Mouse (Mus musculus) hindbrain, embryonic 16.5 days (tissue): ENCODE measurements around the gene Serinc2. TPM values are rescaled to one million over a fixed set of nuclear protein-coding genes. Genes with fewer than 3 reads are reported as not detected.
"Not testable (repeated sequence)": the region's sequence is repeated elsewhere in the genome, so short reads cannot be mapped to it uniquely, and the experiment has no call there.

Source experiments
- ATAC-seq: fragments of 200-750 bp; cut with Nextera tagmentation; 2 replicates; pipeline ENCODE4 v1.8.0; 2017; ENCODE audit warnings: moderate TSS enrichment, moderate library complexity
- H3K27ac ChIP-seq: fragments of 300-500 bp; sonication (generic); 2 replicates; pipeline ENCODE4 v1.5.1; 2014; ENCODE audit warnings: low read depth, mild to moderate bottlenecking, control low read depth, low read length, moderate library complexity
- H3K27me3 ChIP-seq: fragments of 300-500 bp; sonication (generic); replicated peaks from 2 replicates; pipeline ENCODE4 v1.6.1; 2014; ENCODE audit warnings: low read length; ENCODE audit not compliant: control insufficient read depth, insufficient read depth
- H3K36me3 ChIP-seq: fragments of 300-500 bp; sonication (generic); 2 replicates; pipeline ENCODE4 v1.6.1; 2014; ENCODE audit warnings: mild to moderate bottlenecking, low read length, moderate library complexity, mixed read lengths; ENCODE audit not compliant: control insufficient read depth, insufficient read depth
- H3K4me1 ChIP-seq: fragments of 300-500 bp; sonication (generic); 2 replicates; pipeline ENCODE4 v1.6.1; 2014; ENCODE audit warnings: low read depth, low read length; ENCODE audit not compliant: control insufficient read depth, insufficient read depth
- H3K4me2 ChIP-seq: fragments of 300-500 bp; sonication (generic); 2 replicates; pipeline ENCODE4 v1.6.1; 2014; ENCODE audit warnings: mild to moderate bottlenecking, low read length, control low read depth, moderate library complexity
- H3K4me3 ChIP-seq: fragments of 300-500 bp; sonication (generic); 2 replicates; pipeline ENCODE4 v1.5.1; 2014; ENCODE audit warnings: mild to moderate bottlenecking, low read length, control low read depth, moderate library complexity
- H3K9ac ChIP-seq: fragments of 300-500 bp; sonication (generic); 2 replicates; pipeline ENCODE4 v1.6.1; 2014; ENCODE audit warnings: low read depth, mild to moderate bottlenecking, control low read depth, low read length, moderate library complexity
- H3K9me3 ChIP-seq: fragments of 300-500 bp; sonication (generic); 2 replicates; pipeline ENCODE4 v1.6.1; 2014; ENCODE audit warnings: mild to moderate bottlenecking, low read length, moderate library complexity; ENCODE audit not compliant: control insufficient read depth
- WGBS: fragments of 180-500 bp; shearing (Covaris S2); extraction: QIAGEN DNeasy Blood & Tissue Kit; methylation state at CpG from one replicate; pipeline ENCODE4 v1.1.7; 2014; 5-methylcytosine and 5-hydroxymethylcytosine counted together
- polyA plus RNA-seq: library from polyadenylated mRNA; unstranded; fragments of >200 nt; fragmentation: Nextera tagmentation; extraction: Ambion mirVana; gene quantifications from 2 replicates; pipeline ENCODE4 v1.2.1, GENCODE M21; 2015

Serinc2 gene
- polyA plus RNA-seq, 1 experiment from 2014 or later, result 31.9 TPM

- no peak overlapping the region for H3K27ac ChIP-seq
- 46% methylated on average over 3 of the region's 3 CpGs for WGBS
- H3K9me3 ChIP-seq, result no peaks in the 10 kb centered on the region
- no peaks in the 10 kb centered on the region for H3K4me1 ChIP-seq
- peaks cover 9% of the 10 kb centered on the region; the same call in 1 of the 2 replicates for H3K36me3 ChIP-seq
- no peak overlapping the region for H3K9ac ChIP-seq
- H3K27me3 ChIP-seq, result no peaks in the 10 kb centered on the region
- no peak overlapping the region for H3K4me2 ChIP-seq
- H3K4me3 ChIP-seq, result no peak overlapping the region
- ATAC-seq, result no peak
Measured at GRCm38 (mm10) chr4:130251763-130252162, 27.2 kb downstream of the Serinc2 start.

DNA sequence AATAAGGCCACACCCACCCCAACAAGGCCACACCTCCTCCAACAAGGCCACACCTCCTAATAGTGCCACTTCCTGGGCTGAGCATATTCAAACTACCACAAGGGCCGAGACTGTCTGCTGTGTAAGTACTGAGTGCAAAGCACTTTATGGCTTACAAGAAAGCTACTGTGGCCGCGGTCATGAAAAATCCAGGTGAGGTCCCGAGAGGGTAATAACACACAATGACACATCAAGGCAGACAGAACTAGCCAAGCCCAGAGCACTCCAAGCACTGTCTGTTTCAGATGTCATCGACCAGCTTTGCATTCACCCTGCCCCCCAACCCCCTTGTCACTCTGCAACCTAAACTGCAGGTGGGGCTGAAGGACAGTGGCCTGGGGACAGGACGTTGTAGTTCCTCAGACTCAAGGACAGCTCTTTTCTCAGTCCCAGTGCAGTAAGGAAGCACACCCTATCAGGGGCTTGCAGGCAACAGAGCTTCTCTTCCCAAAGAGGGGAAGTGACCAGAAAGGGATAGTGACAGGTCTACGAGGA is 27.8 kb downstream of the Serinc2 start:
- H3K4me3 ChIP-seq, result no peak overlapping the region
- H3K4me1 ChIP-seq, result no peaks in the 10 kb centered on the region
- ATAC-seq, result no peak
- 60% methylated on average over 7 of the region's 7 CpGs for WGBS
- no peaks in the 10 kb centered on the region for H3K9me3 ChIP-seq
- H3K36me3 ChIP-seq, result peaks cover 9% of the 10 kb centered on the region; the same call in 1 of the 2 replicates
- no peaks in the 10 kb centered on the region for H3K27me3 ChIP-seq
- no peak overlapping the region for H3K9ac ChIP-seq
- H3K27ac ChIP-seq, result no peak overlapping the region
- no peak overlapping the region for H3K4me2 ChIP-seq

- Histone ChIP-seq H3K9me3 (no peaks in the 10 kb centered on the region), H3K36me3 (no peaks in the 10 kb centered on the region), H3K4me2 (no peak overlapping the region), H3K27me3 (no peaks in the 10 kb centered on the region), H3K4me3 (no peak overlapping the region), H3K27ac (no peak overlapping the region), H3K9ac (no peak overlapping the region), H3K4me1 (no peaks in the 10 kb centered on the region)
- 54% methylated on average over 3 of the region's 3 CpGs for WGBS
- ATAC-seq, result no peak
Measured at GRCm38 (mm10) chr4:130248636-130249035, 30.4 kb downstream of the Serinc2 start.

GRCm38 (mm10) chr4:130246132-130246531 is 32.9 kb downstream of the Serinc2 start:
- Histone ChIP-seq H3K4me1 (no peaks in the 10 kb centered on the region), H3K9me3 (no peaks in the 10 kb centered on the region), H3K9ac (no peak overlapping the region), H3K4me3 (no peak overlapping the region), H3K27me3 (no peaks in the 10 kb centered on the region), H3K27ac (no peak overlapping the region), H3K36me3 (no peaks in the 10 kb centered on the region), H3K4me2 (no peak overlapping the region)
- no peak; the same call in 1 of the 2 replicates for ATAC-seq
- WGBS, result 0% methylated on average over 6 of the region's 6 CpGs

DNA sequence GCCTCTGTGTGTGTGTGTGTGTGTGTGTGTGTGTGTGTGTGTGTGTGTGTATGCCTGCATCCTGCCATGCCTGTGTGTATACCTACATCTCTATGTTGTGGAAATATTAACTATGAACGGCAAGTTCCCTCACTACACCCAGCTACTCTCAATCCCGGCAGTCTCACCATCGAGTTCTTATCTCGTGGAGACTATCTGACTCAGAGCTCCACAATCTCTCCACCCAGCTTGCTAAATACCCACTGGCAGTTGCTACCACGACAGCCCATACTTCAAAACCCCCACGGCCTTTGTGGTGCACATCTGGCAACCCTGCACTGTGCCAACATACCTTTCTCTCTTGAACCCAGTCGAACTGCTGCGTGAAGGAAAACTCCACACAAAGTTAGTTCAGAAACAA is 34.3 kb downstream of the Serinc2 start:
- no peak overlapping the region for H3K9ac ChIP-seq
- no peaks in the 10 kb centered on the region for H3K4me1 ChIP-seq
- H3K27ac ChIP-seq, result no peak overlapping the region
- no peak overlapping the region for H3K4me3 ChIP-seq
- no peak for ATAC-seq
- H3K27me3 ChIP-seq, result no peaks in the 10 kb centered on the region
- H3K4me2 ChIP-seq, result no peak overlapping the region
- WGBS, result 79% methylated on average over 8 of the region's 8 CpGs
- no peaks in the 10 kb centered on the region for H3K36me3 ChIP-seq
- no peaks in the 10 kb centered on the region for H3K9me3 ChIP-seq

- H3K4me3 ChIP-seq, H3K36me3 ChIP-seq, H3K9me3 ChIP-seq, H3K4me2 ChIP-seq, H3K9ac ChIP-seq, H3K27ac ChIP-seq, H3K4me1 ChIP-seq, H3K27me3 ChIP-seq, ATAC-seq: not testable (repeated sequence)
- WGBS, result 74% methylated on average over 1 of the region's 1 CpGs
Measured at GRCm38 (mm10) chr4:130243621-130244020, 35.4 kb downstream of the Serinc2 start.

DNA sequence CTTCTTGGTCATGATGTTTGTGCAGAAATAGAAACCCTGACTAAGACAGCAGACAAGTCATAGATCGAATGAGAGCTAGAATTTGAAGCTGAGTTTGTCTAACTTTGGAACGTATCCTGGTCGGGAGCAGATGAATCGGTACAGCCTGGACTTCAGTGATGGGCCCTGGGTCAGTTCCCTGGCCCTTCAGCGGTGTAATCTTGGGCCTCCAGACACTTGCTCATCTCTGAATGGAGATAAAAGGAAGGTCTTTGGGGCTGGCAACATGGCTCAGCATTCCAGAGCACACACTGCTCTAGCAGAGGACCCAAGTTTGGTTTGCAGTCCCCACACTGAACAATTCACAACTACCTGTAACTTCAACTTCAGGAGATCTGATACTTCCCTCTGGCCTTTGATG is 36.0 kb downstream of the Serinc2 start:
- no peaks in the 10 kb centered on the region for H3K27me3 ChIP-seq
- WGBS, result 91% methylated on average over 5 of the region's 5 CpGs
- no peak for ATAC-seq
- no peak overlapping the region for H3K9ac ChIP-seq
- no peak overlapping the region for H3K4me3 ChIP-seq
- H3K9me3 ChIP-seq, result no peaks in the 10 kb centered on the region
- no peaks in the 10 kb centered on the region for H3K36me3 ChIP-seq
- no peaks in the 10 kb centered on the region for H3K4me1 ChIP-seq
- no peak overlapping the region for H3K27ac ChIP-seq
- no peak overlapping the region for H3K4me2 ChIP-seq

DNA sequence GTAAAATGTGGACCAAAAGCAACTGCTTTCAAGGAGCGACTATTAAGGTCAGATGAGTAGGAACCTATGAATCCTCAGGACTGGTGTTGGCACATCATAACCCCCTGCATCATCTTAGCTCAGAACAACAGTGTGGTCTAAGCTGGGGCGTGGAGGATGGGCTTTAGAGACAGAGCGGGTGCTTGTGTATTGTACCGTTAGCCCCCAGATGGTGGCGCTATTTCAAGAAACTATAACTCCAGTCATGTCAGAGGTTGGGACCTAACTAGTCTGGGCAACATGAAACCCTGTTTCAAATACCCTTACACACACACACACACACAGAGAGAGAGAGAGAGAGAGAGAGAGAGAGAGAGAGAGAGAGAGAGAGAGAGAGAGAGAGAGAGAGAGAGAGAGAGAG is 38.3 kb downstream of the Serinc2 start:
- no peak for ATAC-seq
- Histone ChIP-seq H3K4me1 (no peaks in the 10 kb centered on the region), H3K4me3 (no peak overlapping the region), H3K27me3 (no peaks in the 10 kb centered on the region), H3K27ac (no peak overlapping the region), H3K4me2 (no peak overlapping the region), H3K9me3 (no peaks in the 10 kb centered on the region), H3K36me3 (no peaks in the 10 kb centered on the region), H3K9ac (no peak overlapping the region)
- 33% methylated on average over 5 of the region's 5 CpGs for WGBS

DNA sequence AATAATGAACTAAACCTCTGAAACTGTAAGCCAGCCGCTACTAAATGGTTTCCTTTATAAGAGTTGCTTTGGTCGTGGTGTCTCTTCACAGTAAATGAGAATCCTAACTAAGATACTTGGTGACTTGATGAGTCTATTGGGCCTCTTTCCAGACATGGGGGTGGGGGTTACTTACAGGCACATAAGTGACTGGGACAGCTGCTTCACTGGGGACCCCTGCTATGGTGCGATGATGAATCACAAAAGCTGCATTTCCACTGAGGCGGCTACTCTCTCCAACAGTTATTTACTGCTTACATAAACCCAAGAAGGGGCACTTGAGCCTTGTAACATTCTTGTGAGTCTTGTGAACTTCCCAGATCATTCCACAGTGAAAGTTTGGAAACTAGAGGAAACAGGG is 41.4 kb downstream of the Serinc2 start:
- Histone ChIP-seq H3K4me2 (no peak overlapping the region), H3K9me3 (no peaks in the 10 kb centered on the region), H3K27me3 (no peaks in the 10 kb centered on the region), H3K9ac (no peak overlapping the region), H3K27ac (no peak overlapping the region), H3K4me3 (no peak overlapping the region), H3K36me3 (no peaks in the 10 kb centered on the region), H3K4me1 (no peaks in the 10 kb centered on the region)
- no peak for ATAC-seq
- 73% methylated on average over 4 of the region's 4 CpGs for WGBS

GRCm38 (mm10) chr4:130236361-130236760 is 42.6 kb downstream of the Serinc2 start:
- Histone ChIP-seq H3K9me3 (no peaks in the 10 kb centered on the region), H3K9ac (no peak overlapping the region), H3K36me3 (no peaks in the 10 kb centered on the region), H3K4me1 (no peaks in the 10 kb centered on the region), H3K27ac (no peak overlapping the region), H3K4me2 (no peak overlapping the region), H3K27me3 (no peaks in the 10 kb centered on the region), H3K4me3 (no peak overlapping the region)
- WGBS, result 52% methylated on average over 8 of the region's 8 CpGs
- ATAC-seq, result no peak
